Mouse (Mus musculus): ENCODE results near the gene Imp3. TPM values are rescaled to one million over a fixed set of nuclear protein-coding genes. Genes with fewer than 3 reads are reported as not detected.

Gene Imp3
- polyA plus RNA-seq, 3 experiments from 2014 or later, result 46.7 to 50.9 (median 48.0) TPM

DNA sequence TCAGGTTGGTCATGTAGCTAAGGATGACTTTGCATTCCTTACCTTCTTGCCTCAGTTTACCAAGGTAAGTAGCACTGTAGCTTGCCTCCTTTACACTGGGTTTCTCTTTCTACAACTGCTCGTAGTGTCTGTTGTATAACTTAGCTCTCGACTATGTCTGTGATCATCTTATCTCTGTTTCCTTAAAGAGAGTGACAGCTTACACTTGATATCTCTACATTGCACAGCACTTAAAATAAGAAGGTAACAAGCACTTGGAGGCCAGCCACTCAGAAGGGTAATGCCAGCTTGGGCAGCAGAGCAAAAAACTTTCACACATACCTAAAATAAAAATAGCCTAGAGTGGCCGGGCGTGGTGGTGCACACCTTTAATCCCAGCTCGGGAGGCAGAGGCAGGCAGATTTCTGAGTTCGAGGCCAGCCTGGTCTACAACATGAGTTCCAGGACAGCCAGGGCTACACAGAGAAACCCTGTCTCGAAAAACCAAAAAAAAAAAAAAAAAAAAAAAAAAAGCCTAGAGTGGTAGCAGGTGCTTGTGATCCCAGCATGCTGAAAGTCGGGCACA is 36.8 kb downstream of the Imp3 start:
- no peak for ATAC-seq

- peak; percentile 77 for ATAC-seq
Observed at GRCm38 (mm10) chr9:56975199-56975598, 37.9 kb downstream of the Imp3 start.

DNA sequence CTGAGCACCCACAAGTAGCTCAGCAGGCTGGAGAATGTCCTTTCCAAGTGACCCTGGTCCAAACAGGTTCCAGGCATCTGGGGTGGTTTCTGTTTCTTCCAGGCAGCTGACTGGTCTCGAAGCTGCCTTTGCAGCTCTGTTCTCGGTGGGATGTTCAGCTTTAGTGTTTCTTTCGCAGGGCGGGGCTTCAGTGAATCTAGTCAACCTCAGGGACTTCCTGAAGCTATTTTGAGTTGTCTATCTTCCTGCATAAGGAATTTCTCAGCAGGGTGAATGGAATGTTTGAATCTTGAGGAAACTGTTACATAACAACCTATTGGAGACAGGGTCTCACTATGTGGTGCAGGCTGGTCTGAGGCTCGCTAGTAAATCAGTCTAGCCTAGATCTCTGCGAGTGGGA is 42.9 kb downstream of the Imp3 start:
- no peak for ATAC-seq

GRCm38 (mm10) chr9:56981502-56981901 is 44.2 kb downstream of the Imp3 start:
- no peak for ATAC-seq

Other genes with a start within 250 kb of the Imp3 start
- gene Lingo1, start 141.0 kb upstream of the Imp3 start, polyA plus RNA-seq (2017; shearing (Covaris generic)), result not detected
- not detected for gene Odf3l1, start 72.8 kb upstream of the Imp3 start, polyA plus RNA-seq (2017; shearing (Covaris generic))
- not detected for gene Cspg4, start 72.4 kb upstream of the Imp3 start, polyA plus RNA-seq (2017; shearing (Covaris generic))
- 1 to 10 TPM; 4.2 to 7.6 (median 5.8) TPM for gene Snx33, start 9.1 kb upstream of the Imp3 start, polyA plus RNA-seq (2017; shearing (Covaris generic))
- gene Snupn, start 13.4 kb downstream of the Imp3 start, polyA plus RNA-seq (2017; shearing (Covaris generic)), result 10 to 100 TPM; 13.7 to 26.7 (median 16.5) TPM
- 1 to 10 TPM; 6.0 to 6.9 (median 6.3) TPM for gene Ptpn9, start 57.4 kb downstream of the Imp3 start, polyA plus RNA-seq (2017; shearing (Covaris generic))
- gene Sin3a, start 134.6 kb downstream of the Imp3 start, polyA plus RNA-seq (2017; shearing (Covaris generic)), result 10 to 100 TPM; 28.8 to 50.7 (median 38.9) TPM
- 10 to 100 TPM; 44.7 to 81.1 (median 56.4) TPM for gene Man2c1, start 193.2 kb downstream of the Imp3 start, polyA plus RNA-seq (2017; shearing (Covaris generic))
- 10 to 100 TPM; 22.7 to 31.5 (median 23.6) TPM for gene Neil1, start 210.8 kb downstream of the Imp3 start, polyA plus RNA-seq (2017; shearing (Covaris generic))
- gene Commd4, start 220.9 kb downstream of the Imp3 start, polyA plus RNA-seq (2017; shearing (Covaris generic)), result 100 to 1,000 TPM; 205 to 374 (median 278) TPM

Measured in inflammation-experienced regulatory T-cells, adult 6 months (primary cell).